Mouse (Mus musculus) ES-Bruce4 (cell line): Measurements from ENCODE around the gene Gm45808. TPM values are rescaled to one million over a fixed set of nuclear protein-coding genes. Genes with fewer than 3 reads are reported as not detected.
"Not testable (repeated sequence)": the region's sequence is repeated elsewhere in the genome, so short reads cannot be mapped to it uniquely, and the experiment has no call there.

ENCODE experiments used
- H3K27ac ChIP-seq: 2 replicates; pipeline ENCODE4 v1.5.1; 2012; ENCODE audit warnings: low read length, inconsistent platforms; ENCODE audit not compliant: insufficient read depth
- H3K27me3 ChIP-seq: 2 replicates; pipeline ENCODE4 v1.6.1; 2012; ENCODE audit warnings: mild to moderate bottlenecking, low read length, inconsistent platforms; ENCODE audit not compliant: control insufficient read depth, poor library complexity, insufficient read depth, severe bottlenecking
- H3K36me3 ChIP-seq: 2 replicates; pipeline ENCODE4 v1.6.1; 2012; ENCODE audit warnings: inconsistent platforms, mild to moderate bottlenecking, low read length, moderate library complexity; ENCODE audit not compliant: control insufficient read depth, poor library complexity, insufficient read depth, severe bottlenecking
- H3K4me1 ChIP-seq: one replicate; pipeline ENCODE4 v1.8.1; 2011; ENCODE audit warnings: low read length; ENCODE audit not compliant: control insufficient read depth, insufficient read depth
- H3K4me3 ChIP-seq: 2 replicates; pipeline ENCODE4 v1.5.1; 2011; ENCODE audit warnings: low read depth, mild to moderate bottlenecking, low read length
- H3K9ac ChIP-seq: 2 replicates; pipeline ENCODE4 v1.6.1; 2012; ENCODE audit warnings: low read depth, mild to moderate bottlenecking, inconsistent platforms; ENCODE audit not compliant: poor library complexity, severe bottlenecking
- H3K9me3 ChIP-seq: replicated peaks from 2 replicates; pipeline ENCODE4 v1.6.1; 2012; ENCODE audit warnings: mild to moderate bottlenecking, low read length, inconsistent platforms; ENCODE audit not compliant: control insufficient read depth, poor library complexity, insufficient read depth, severe bottlenecking
- CTCF ChIP-seq: IDR thresholded peaks from one replicate; pipeline ENCODE4 v1.8.1; 2011; ENCODE audit warnings: low read depth, low read length
- EP300 ChIP-seq: IDR thresholded peaks from 2 replicates; pipeline ENCODE4 v1.6.1; 2011; ENCODE audit warnings: low read depth, low read length; ENCODE audit not compliant: insufficient read depth
- POLR2A ChIP-seq: IDR thresholded peaks from one replicate; pipeline ENCODE4 v1.8.1; 2011; ENCODE audit warnings: low read length; ENCODE audit not compliant: insufficient read depth
- polyA plus RNA-seq: library from polyadenylated mRNA; stranded (reverse); fragments of >200 nt; gene quantifications from 2 replicates; pipeline ENCODE4 v1.2.4, GENCODE M21; 2011; ENCODE audit warnings: low read depth; ENCODE audit not compliant: missing spikeins, insufficient read depth, insufficient read length

The Gm45808 gene
- polyA plus RNA-seq, 1 experiment = not detected

GRCm38 (mm10) chr7:45466283-45467089, 20.1 kb downstream of the Gm45808 start, which contains the start of gene Bax:
Gene Bax (minus strand): TSS chr7:45466898.
- Histone ChIP-seq H3K4me1 (no peaks in the 10 kb centered on the region), H3K9me3 (no peaks in the 10 kb centered on the region), H3K27me3 (no peaks in the 10 kb centered on the region), H3K4me3 (peak within 1 kb of the TSS; percentile 74), H3K36me3 (peaks cover 30% of the 10 kb centered on the region), H3K9ac (peak within 1 kb of the TSS; percentile 90), H3K27ac (peak within 1 kb of the TSS; percentile 78)
- TF ChIP-seq EP300 (peak; percentile 71; the same call in 1 of the 2 replicates), POLR2A (peak; percentile 8), CTCF (no peak)

GRCm38 (mm10) chr7:45465549-45465948, 21.1 kb downstream of the Gm45808 start:
- peak overlapping the region; percentile 90 for H3K9ac ChIP-seq
- no peaks in the 10 kb centered on the region for H3K27me3 ChIP-seq
- H3K4me1 ChIP-seq = no peaks in the 10 kb centered on the region
- peak overlapping the region; percentile 78 for H3K27ac ChIP-seq
- peaks cover 30% of the 10 kb centered on the region for H3K36me3 ChIP-seq
- TF ChIP-seq POLR2A = no peak
- peak; percentile 29 for TF ChIP-seq CTCF
- H3K4me3 ChIP-seq = peak overlapping the region; percentile 74
- no peaks in the 10 kb centered on the region for H3K9me3 ChIP-seq

DNA sequence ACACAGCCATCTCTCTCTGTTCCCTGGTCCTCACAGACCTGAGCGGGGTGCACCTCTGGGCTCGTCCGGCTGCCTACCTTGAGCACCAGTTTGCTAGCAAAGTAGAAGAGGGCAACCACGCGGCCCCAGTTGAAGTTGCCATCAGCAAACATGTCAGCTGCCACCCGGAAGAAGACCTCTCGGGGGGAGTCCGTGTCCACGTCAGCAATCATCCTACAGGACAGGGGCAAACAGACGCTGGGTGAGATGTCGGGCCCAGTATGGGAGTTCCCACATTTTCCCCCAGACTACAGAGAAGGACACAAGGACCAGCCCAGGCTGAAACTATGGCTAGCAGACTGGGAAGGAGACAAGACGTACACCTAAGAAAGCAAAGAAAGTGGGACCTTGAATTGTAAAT, 21.5 kb downstream of the Gm45808 start:
- Histone ChIP-seq H3K4me1 (no peaks in the 10 kb centered on the region), H3K9ac (peak overlapping the region; percentile 90), H3K27ac (peak overlapping the region; percentile 78), H3K9me3 (no peaks in the 10 kb centered on the region), H3K36me3 (peaks cover 33% of the 10 kb centered on the region), H3K4me3 (peak overlapping the region; percentile 74), H3K27me3 (no peaks in the 10 kb centered on the region)
- no peak for TF ChIP-seq CTCF

GRCm38 (mm10) chr7:45463987-45464778, 22.4 kb downstream of the Gm45808 start:
- Histone ChIP-seq H3K4me3 (peak overlapping the region; percentile 1; the same call in 1 of the 2 replicates), H3K9ac (peak overlapping the region; percentile 90), H3K9me3 (no peaks in the 10 kb centered on the region), H3K36me3 (peaks cover 35% of the 10 kb centered on the region), H3K4me1 (no peaks in the 10 kb centered on the region), H3K27ac (peak overlapping the region; percentile 78), H3K27me3 (no peaks in the 10 kb centered on the region)
- TF ChIP-seq EP300 = no peak
- TF ChIP-seq POLR2A = no peak
- TF ChIP-seq CTCF = no peak

DNA sequence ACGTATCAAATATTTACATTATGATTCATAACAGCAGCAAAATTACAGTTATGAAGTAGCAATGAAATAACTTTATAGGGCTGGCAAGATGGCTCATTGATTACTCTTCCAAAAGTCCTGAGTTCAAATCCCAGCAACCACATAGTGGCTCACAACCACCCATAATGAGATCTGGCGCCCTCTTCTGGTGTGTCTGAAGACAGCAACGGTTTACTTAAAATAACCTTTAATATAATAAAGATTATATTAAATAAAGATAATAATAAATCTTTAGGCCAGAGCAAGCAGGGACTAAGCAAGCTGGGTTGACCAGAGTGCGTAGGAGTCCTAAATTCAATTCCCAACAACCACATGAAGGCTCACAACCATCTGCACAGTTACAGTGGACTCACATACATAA, 23.7 kb downstream of the Gm45808 start:
- H3K27me3 ChIP-seq, H3K9me3 ChIP-seq, H3K4me3 ChIP-seq, H3K4me1 ChIP-seq: not testable (repeated sequence)
- 0 out of 2 replicates have a peak overlapping the region, but pooled peaks have one; percentile 16 for H3K9ac ChIP-seq
- H3K36me3 ChIP-seq = peaks cover 48% of the 10 kb centered on the region
- H3K27ac ChIP-seq = peak overlapping the region; percentile 91

DNA sequence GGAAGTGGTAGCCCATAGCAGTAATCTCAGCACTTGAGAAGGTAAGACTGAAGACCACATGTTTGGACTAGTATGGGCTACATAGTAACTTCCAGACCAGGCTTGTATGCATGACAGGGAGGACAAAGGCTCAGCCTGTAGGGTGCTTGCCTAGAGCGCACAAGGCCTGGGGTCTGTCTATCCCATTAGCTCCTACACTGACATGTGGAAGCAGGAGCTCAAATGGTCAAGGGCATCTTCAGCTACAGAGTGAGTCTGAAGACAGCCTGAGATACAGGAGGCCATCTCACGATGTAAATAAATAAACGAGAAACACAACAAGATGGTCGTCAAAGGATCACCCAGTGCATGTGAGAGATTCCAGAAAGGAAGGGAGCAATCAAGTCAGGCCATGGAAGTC, 24.3 kb downstream of the Gm45808 start:
- no peaks in the 10 kb centered on the region for H3K4me1 ChIP-seq
- peak overlapping the region; percentile 91 for H3K27ac ChIP-seq
- TF ChIP-seq POLR2A (no peak), EP300 (no peak), CTCF (no peak)
- H3K27me3 ChIP-seq = no peaks in the 10 kb centered on the region
- peaks cover 54% of the 10 kb centered on the region for H3K36me3 ChIP-seq
- H3K4me3 ChIP-seq = no peak overlapping the region
- no peaks in the 10 kb centered on the region for H3K9me3 ChIP-seq
- peak overlapping the region; percentile 82; the same call in 1 of the 2 replicates for H3K9ac ChIP-seq
